Comparison of ENCODE assay signal across 14 mouse cellular contexts in genomic region chr1:127383071-127383470, GRCm38 (mm10).
"Had no signal": no experiment of that assay in that cellular context is flagged by ENCODE, and none has a peak within 500 bp of the region (broad histone marks: within the 10 kb centered on the region; RNA-seq: fewer than 3 reads in every experiment).

No protein-coding gene starts in this region.

- H3K9ac ChIP-seq: liver, embryonic 15.5 days; neural tube, embryonic 13.5 days had no signal

- H3K27ac ChIP-seq: left cerebral cortex, adult 2 months; limb, embryonic 10.5 days; liver, embryonic 15.5 days; midbrain, embryonic 10.5 days; neural tube, embryonic 13.5 days had no signal

- H3K4me3 ChIP-seq: left cerebral cortex, adult 2 months; limb, embryonic 10.5 days; liver, embryonic 15.5 days; midbrain, embryonic 10.5 days; myocyte; neural tube, embryonic 13.5 days had no signal

- H3K4me1 ChIP-seq: liver, embryonic 15.5 days had no signal

- H3K4me2 ChIP-seq: liver, embryonic 11.5 days; liver, embryonic 15.5 days; neural tube, embryonic 13.5 days had no signal

- H3K27me3 ChIP-seq: liver, embryonic 15.5 days; neural tube, embryonic 13.5 days had no signal

- H3K9me3 ChIP-seq: limb, embryonic 10.5 days; liver, embryonic 15.5 days; midbrain, embryonic 10.5 days; neural tube, embryonic 13.5 days had no signal

- DNase-seq: kidney, adult 8-10 months; kidney, postnatal 25 days; lung, adult 2 months; lung, postnatal 36 days; right cerebral cortex, postnatal 14 days; thymus, postnatal 36 days had no signal

- ATAC-seq: lung, postnatal 0 days had no signal

- H3K36me3 ChIP-seq: liver, embryonic 15.5 days had no signal
